In the genomic region with DNA sequence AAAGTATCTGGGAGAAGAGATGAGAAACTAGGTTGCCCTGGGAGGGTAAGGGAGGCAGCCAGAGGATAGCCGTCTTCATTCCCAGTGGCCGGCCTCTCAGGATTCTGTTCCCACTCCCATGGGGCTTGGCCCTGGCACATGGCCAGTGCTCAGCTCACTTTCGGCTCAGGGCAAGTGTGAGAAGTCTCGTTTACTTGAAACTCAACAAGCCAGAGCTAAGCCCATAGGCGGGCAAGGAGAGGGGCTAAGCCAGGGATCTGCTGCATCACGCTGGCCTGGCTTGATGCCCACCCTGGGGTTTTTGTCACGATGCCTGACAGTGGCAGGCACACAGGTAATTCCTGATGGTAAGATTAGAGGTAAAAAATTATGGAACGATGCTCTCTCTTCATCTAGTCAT, we compare ENCODE assay signal across 11 mouse cellular contexts. TPM values are rescaled to one million over a fixed set of nuclear protein-coding genes. Genes with fewer than 3 reads are reported as not detected.
DNase-seq lines count a peak whose midpoint lies in the region; TF ChIP-seq lines count a peak whose summit lies in the region.
"Had no signal": no experiment of that assay in that cellular context is flagged by ENCODE, and none has a peak within 500 bp of the region (broad histone marks: within the 10 kb centered on the region; RNA-seq: fewer than 3 reads in every experiment).

No protein-coding gene starts in this region.

- H3K4me3 ChIP-seq in cerebellum, adult 2 months (replicated peaks; ENCODE audit: insufficient read depth, low read depth, low read length), result no peak overlapping the region
- H3K4me3 ChIP-seq: heart, embryonic 15.5 days; stomach, embryonic 15.5 days had no signal

- intact Hi-C loops in gastrocnemius, postnatal 36 days (cut with DNase I), result loop anchor here (5.0 kb wide), 1 partner anchor 75 kb away; no protein-coding TSS in a partner anchor

- peak; percentile 31 to 46 for DNase-seq in cerebellum, adult 2 months
- no peak for DNase-seq in cerebellum, adult 11 months
- peak; percentile 71 for DNase-seq in kidney, postnatal 10 days
- no peak for DNase-seq in kidney, adult 18-20 months
- peak; percentile 52 for DNase-seq in Muller cell, postnatal 12 days (ENCODE audit: inconsistent ontology term)
- peak; percentile 53 to 66 for DNase-seq in gastrocnemius, postnatal 36 days
- DNase-seq in frontal cortex, postnatal 25 days (ENCODE audit: low spot score in 2 of 2), result no peak
- no peak for DNase-seq in right cerebral cortex, adult 2 months (ENCODE audit: low spot score in 2 of 2)
- DNase-seq: embryo, embryonic 11 days had no signal

- no peak overlapping the region for H3K27ac ChIP-seq in cerebellum, adult 2 months (ENCODE audit: insufficient read depth, low read length)
- H3K27ac ChIP-seq: heart, embryonic 15.5 days; stomach, embryonic 15.5 days had no signal

- no peak for TF ChIP-seq CTCF in cerebellum, adult 2 months (IDR thresholded peaks at IDR 0.05; ENCODE audit: borderline replicate concordance, insufficient read depth, low read depth, low read length)

- peaks cover 4% of the 10 kb centered on the region; the same call in 1 of the 2 replicates for H3K4me1 ChIP-seq in cerebellum, adult 2 months (ENCODE audit: control insufficient read depth, insufficient read depth, low read length)

- TF ChIP-seq POLR2A in cerebellum, adult 2 months (IDR thresholded peaks at IDR 0.05; ENCODE audit: borderline replicate concordance, insufficient read depth, low read length), result no peak

- no peaks in the 10 kb centered on the region for H3K27me3 ChIP-seq in cerebellum, adult 2 months (ENCODE audit: control insufficient read depth, insufficient read depth, low read length)
- H3K27me3 ChIP-seq: heart, embryonic 15.5 days; stomach, embryonic 15.5 days had no signal

- WGBS in cerebellum, adult 2 months, result 23% methylated on average over 8 of the region's 8 CpGs

RNA-seq across cellular contexts. Expression of gene Rps27l, which starts 8.4 kb away (rescaled TPM):
- polyA plus RNA-seq in cerebellum, adult 2 months (2012; rRNA removed), result 53.7 and 55.7 TPM in 2 replicates
- 100 to 1,000 TPM; 170 to 203 TPM for total RNA-seq in gastrocnemius, postnatal 36 days (2021)

RNA-seq across cellular contexts. Expression of gene Rab8b, which starts 18.0 kb away (rescaled TPM):
- 13.7 and 15.3 TPM in 2 replicates for polyA plus RNA-seq in cerebellum, adult 2 months (2012; rRNA removed)
- 1 to 10 TPM; 5.0 to 5.5 TPM for total RNA-seq in gastrocnemius, postnatal 36 days (2021)

RNA-seq across cellular contexts. Expression of gene Lactb, which starts 37.8 kb away (rescaled TPM):
- 13.2 and 13.6 TPM in 2 replicates for polyA plus RNA-seq in cerebellum, adult 2 months (2012; rRNA removed)
- 10 to 100 TPM; 20.8 to 22.1 TPM for total RNA-seq in gastrocnemius, postnatal 36 days (2021)

Comparison
In these comparisons a context has a peak if more than half of its experiments do, and no peak if none do; other contexts are left out.
1. DNase-seq: peak in cerebellum, adult 2 months (2 of 2), kidney, postnatal 10 days (single experiment), Muller cell, postnatal 12 days (single experiment) and gastrocnemius, postnatal 36 days (2 of 2); none in cerebellum, adult 11 months (single experiment), kidney, adult 18-20 months (single experiment), frontal cortex, postnatal 25 days (0 of 2) and right cerebral cortex, adult 2 months (0 of 2).